Mouse (Mus musculus) granulocyte monocyte progenitor cell, adult 5-6 weeks (primary cell): ENCODE results near the gene Slx4ip. TPM values are rescaled to one million over a fixed set of nuclear protein-coding genes. Genes with fewer than 3 reads are reported as not detected.

Experiments
- ATAC-seq: replicated peaks from 2 replicates; pipeline ENCODE4 v1.8.0; 2016; ENCODE audit warnings: mild to moderate bottlenecking, moderate TSS enrichment, inconsistent platforms; ENCODE audit not compliant: poor library complexity, severe bottlenecking
- total RNA-seq, 2 experiments: library from RNA; stranded (forward) in 1 of 2; stranded (reverse) in 1 of 2; fragments of 200-712, 200-1000 nt in 1 of 2; fragments of >200 nt in 1 of 2; fragmentation: Nextera tagmentation in 1 of 2; gene quantifications; 2 replicates each; pipeline ENCODE4 v1.2.3; 2014 to 2017

The Slx4ip gene
- total RNA-seq, 2 experiments from 2014 or later: 3.9 to 7.7 TPM

GRCm38 (mm10) chr2:137049367-137049766, 158.3 kb downstream of the Slx4ip start:
- no peak for ATAC-seq

- ATAC-seq: no peak
Observed at GRCm38 (mm10) chr2:137049906-137050305, 158.9 kb downstream of the Slx4ip start.

- no peak for ATAC-seq
Observed at GRCm38 (mm10) chr2:137063829-137064228, 172.8 kb downstream of the Slx4ip start.

- ATAC-seq: no peak
Observed at GRCm38 (mm10) chr2:137064513-137064912, 173.5 kb downstream of the Slx4ip start.

- ATAC-seq: no peak
Observed at GRCm38 (mm10) chr2:137067479-137068110, 176.6 kb downstream of the Slx4ip start.

- ATAC-seq: no peak
Observed at GRCm38 (mm10) chr2:137073473-137074312, 182.7 kb downstream of the Slx4ip start.

- ATAC-seq: no peak
Observed at GRCm38 (mm10) chr2:137074313-137074620, 183.2 kb downstream of the Slx4ip start.

GRCm38 (mm10) chr2:137078771-137079170, 187.8 kb downstream of the Slx4ip start:
- no peak for ATAC-seq

GRCm38 (mm10) chr2:137079721-137080320, 188.8 kb downstream of the Slx4ip start:
- no peak for ATAC-seq

- peak; percentile 33 for ATAC-seq
Observed at GRCm38 (mm10) chr2:137080468-137080867, 189.4 kb downstream of the Slx4ip start.

GRCm38 (mm10) chr2:137081001-137081400, 190.0 kb downstream of the Slx4ip start:
- ATAC-seq: no peak

- no peak for ATAC-seq
Observed at GRCm38 (mm10) chr2:137082896-137083620, 192.0 kb downstream of the Slx4ip start.

GRCm38 (mm10) chr2:137085257-137085656, 194.2 kb downstream of the Slx4ip start:
- no peak for ATAC-seq

GRCm38 (mm10) chr2:137086621-137087395, 195.8 kb downstream of the Slx4ip start:
- ATAC-seq: no peak

- ATAC-seq: no peak
Observed at GRCm38 (mm10) chr2:137087705-137088104, 196.7 kb downstream of the Slx4ip start.

GRCm38 (mm10) chr2:137091766-137092522, 200.9 kb downstream of the Slx4ip start:
- no peak for ATAC-seq

GRCm38 (mm10) chr2:137092523-137093297, 201.7 kb downstream of the Slx4ip start:
- ATAC-seq: no peak

GRCm38 (mm10) chr2:137093298-137093630, 202.2 kb downstream of the Slx4ip start:
- ATAC-seq: no peak

GRCm38 (mm10) chr2:137094301-137094700, 203.3 kb downstream of the Slx4ip start:
- no peak for ATAC-seq
